Mouse (Mus musculus) neural tube, postnatal 0 days (tissue): ENCODE results near the gene Susd4. TPM values are rescaled to one million over a fixed set of nuclear protein-coding genes. Genes with fewer than 3 reads are reported as not detected.

Source experiments
- polyA plus RNA-seq: library from polyadenylated mRNA; unstranded; fragments of >200 nt; fragmentation: Nextera tagmentation; extraction: Ambion mirVana; gene quantifications from 2 replicates; pipeline ENCODE4 v1.2.1, GENCODE M21; 2015

Susd4 gene
- 92.4 and 101 TPM in 2 replicates for polyA plus RNA-seq

DNA sequence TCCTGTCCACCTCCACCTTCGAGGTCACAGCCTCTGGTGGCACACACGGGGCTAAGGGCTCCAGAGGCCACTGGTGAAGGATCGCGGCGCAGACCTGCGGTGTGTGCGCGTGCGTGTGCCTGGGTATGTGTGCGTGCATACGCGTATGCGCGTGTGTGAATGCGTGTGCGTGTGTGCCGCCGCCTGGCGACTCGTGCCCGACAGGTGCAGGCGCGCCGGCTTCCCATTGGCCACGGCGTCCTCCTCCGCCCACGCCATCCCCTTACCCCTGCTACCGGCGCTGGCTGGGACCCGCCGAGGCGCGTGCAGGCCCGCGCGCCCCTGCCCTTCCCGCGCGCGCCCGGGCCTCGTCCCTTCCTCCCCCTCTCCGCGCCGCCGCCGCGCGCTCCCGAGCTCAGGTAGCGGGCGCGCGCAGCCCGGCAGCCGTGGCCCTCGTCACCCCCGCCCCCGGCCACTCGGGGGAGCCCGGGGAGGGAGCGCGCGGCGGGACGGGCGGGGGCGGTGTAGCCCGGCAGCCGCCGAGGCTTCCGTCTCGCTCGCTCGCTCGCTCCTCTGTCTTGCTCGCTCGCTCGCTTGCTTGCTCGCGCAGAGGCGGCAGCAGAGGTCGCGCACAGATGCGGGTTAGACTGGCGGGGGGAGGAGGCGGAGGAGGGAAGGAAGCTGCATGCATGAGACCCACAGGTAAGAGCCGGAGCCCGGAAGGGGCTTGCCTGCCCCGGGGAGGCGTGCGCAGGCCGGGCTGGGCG lies at the start of gene Susd4:
TSS of gene Susd4 (plus strand) at position 145 of the 746 bp plus-strand sequence.

DNA sequence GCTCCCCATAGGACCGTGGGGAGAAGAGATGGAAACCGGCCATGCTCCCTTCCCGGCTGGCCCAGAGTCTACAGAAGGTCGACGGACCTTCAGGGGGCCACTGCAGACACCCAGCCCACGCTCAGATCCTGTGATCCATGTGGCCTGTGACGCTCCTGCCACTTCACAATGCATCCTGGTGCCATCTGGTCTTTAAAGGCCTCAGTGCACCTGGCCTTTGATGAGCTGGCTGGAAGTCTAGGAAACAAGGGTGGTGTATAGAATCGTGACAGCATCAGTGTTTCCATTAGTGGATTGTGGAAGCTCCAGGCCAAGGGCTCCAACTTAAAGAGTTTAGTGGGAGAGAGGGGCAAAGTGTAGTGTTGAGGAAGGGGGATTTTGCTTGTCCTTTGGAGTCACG lies 14.6 kb upstream of the Susd4 start, which contains the start of gene Ccdc185:
TSS of gene Ccdc185 (minus strand) at position 101 of the 400 bp plus-strand sequence.

Other genes starting within 250 kb of the Susd4 start
- 81.0 and 82.6 TPM in 2 replicates for gene Capn2, start 246.3 kb upstream of the Susd4 start, polyA plus RNA-seq
- gene Capn8, start 198.9 kb upstream of the Susd4 start, polyA plus RNA-seq = not detected in 2 replicates
- gene Ccdc185, start 14.7 kb upstream of the Susd4 start, polyA plus RNA-seq = not detected in 2 replicates
- 0.88 and 0.98 TPM in 2 replicates for gene Tlr5, start 190.9 kb downstream of the Susd4 start, polyA plus RNA-seq